Mouse (Mus musculus) naive thymus-derived CD4-positive, alpha-beta T cell, adult 2 months (primary cell): ENCODE measurements at regions not wholly inside any gene's neighbourhood (a gene's known extent, or its start where the extent isn't known, plus 50 kb on each side); places are given as distances from the start of the nearest gene placed in this dataset.

Experiments used
- DNase-seq: peaks from one replicate; pipeline ENCODE4 v3.0.0-alpha.2; 2011; ENCODE audit warnings: low read depth

GRCm38 (mm10) chr17:44336842-44337241 is 148.5 kb downstream of the Clic5 start:
- DNase-seq, result no peak

DNA sequence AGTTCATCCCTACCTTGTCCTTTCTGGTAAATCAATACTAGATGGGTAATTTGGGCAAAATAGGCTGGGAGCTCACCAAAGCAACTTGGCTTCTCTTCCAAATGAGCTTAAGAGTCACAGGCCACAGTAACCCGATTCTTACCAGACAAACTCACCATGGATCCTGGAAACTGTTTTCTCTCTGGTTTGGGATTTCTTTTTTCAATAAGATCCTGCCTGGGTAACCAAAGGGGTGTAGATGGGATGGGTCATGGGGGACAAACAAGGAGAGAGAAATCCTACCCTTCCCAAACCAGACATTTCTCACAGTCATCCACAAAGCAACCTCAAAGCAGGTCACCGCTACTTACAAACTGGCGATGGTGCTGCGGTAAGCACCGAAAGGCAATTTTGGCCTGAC is 148.9 kb downstream of the Clic5 start:
- no peak for DNase-seq

DNA sequence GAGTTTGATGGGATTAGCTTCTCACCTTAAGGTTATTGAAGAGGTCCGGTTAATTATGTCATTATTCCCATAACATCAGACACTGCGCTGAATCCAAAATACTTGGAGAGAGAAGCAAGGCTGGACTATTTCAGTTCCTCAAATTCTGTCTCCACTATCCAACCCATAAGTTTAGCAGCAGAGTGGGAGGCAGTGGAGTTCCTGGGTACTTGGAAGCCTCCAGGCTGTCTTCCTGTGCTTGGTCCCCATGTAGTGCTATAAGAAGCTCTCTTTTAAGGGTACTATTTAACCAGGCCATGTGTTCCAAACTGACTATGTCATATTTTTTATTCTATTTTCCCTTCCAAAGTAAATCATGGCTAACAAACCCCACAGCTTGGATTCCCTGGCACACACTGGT is 156.2 kb downstream of the Clic5 start:
- DNase-seq, result no peak

DNA sequence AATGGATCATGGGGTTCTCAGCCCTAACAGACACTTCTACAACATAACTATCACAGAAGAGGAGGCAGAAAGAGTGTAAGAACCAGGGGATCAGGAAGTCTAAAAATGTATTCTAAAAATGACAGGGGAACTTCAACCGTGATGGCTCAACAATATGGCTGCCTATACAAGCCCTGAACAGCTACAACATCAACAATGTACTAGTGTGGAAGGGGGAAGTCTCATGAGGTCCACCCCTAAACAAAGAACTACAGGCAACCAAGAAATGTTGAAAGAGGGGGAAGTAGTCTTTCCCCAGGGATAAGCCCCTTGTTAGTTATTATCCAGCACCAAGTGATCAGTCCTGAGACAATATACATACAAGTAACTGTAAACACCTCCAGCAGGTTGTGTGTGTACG is 157.0 kb downstream of the Clic5 start:
- no peak for DNase-seq

GRCm38 (mm10) chr17:44350201-44350948 is 162.0 kb downstream of the Clic5 start:
- peak; percentile 9 for DNase-seq

GRCm38 (mm10) chr17:44350949-44351244 is 162.5 kb downstream of the Clic5 start:
- DNase-seq, result no peak

DNA sequence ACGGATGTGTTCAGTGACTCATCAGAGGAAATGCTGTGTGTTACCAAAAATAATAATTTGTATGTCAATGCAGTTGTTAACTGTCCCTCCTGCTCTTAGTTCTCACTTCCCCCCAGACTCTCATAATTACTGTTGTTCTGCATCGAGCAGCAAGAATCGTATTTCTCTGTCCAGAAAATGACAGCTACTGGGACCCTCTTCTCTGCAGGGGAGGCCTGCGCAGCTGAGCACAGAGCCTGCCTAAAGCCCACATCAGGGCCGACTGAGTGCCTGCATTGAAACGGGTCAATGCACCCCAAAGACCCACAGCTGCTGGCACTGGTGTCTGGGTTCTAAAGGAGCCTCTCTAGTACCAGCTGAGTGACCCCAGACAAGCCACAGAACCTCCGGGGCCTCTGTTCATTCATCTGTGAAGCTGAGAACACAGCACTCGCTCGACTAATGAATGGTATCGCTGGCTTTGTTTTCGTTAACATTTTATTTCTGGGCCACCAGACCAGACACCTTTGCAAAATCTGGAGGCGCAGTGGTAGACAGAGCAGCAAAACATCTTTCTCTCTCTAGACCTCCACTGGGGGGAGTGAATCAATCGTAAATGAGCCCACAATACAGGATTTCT is 163.2 kb downstream of the Clic5 start:
- DNase-seq, result no peak

DNA sequence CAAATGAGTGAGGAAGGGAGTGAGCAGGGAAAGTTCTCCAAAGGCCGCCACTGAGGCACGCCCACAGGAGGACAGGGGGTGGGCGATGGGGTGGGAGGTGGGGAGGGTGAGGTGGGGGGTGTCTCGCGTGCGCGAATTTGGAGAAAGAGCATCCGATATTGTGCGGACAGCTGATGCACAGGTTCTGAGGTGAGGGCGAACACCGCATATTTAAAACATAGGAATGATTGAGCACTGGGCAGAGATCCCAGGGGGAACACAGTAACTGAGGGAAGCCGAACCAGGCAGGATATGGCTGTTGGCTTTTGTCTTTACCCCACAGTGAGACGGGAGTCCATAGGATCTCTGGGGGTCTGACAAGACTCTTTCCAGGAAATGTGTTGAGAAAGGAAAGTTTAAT is 163.8 kb downstream of the Clic5 start:
- DNase-seq, result no peak

GRCm38 (mm10) chr17:44363111-44363510 is 174.7 kb downstream of the Clic5 start:
- DNase-seq, result no peak

GRCm38 (mm10) chr17:44364494-44364893 is 176.1 kb downstream of the Clic5 start:
- DNase-seq, result no peak

DNA sequence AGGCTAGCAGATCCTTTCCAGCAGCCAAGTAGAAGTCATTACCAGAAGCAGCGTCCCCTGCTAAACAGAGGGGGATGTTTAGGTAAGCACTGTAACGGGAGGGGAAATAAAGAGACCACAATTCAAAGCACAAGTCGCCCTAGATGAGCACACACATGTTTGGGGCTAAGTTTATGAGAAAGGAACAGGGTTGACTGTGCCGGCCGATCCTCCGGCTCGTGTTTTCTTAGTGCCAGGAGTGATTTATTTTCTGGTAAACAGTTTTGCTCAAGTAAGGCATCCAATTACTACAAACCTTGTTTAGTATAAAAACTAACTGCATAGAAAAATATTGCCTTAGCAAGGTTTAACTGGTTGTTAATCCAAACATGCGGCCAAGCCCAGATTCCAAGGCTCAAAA is 178.1 kb downstream of the Clic5 start:
- no peak for DNase-seq

- DNase-seq, result no peak
Observed at GRCm38 (mm10) chr17:44367561-44367960, 179.2 kb downstream of the Clic5 start.

GRCm38 (mm10) chr17:44370966-44371465 is 182.6 kb downstream of the Clic5 start:
- no peak for DNase-seq

GRCm38 (mm10) chr17:44371620-44372019 is 183.2 kb downstream of the Clic5 start:
- DNase-seq, result no peak

DNA sequence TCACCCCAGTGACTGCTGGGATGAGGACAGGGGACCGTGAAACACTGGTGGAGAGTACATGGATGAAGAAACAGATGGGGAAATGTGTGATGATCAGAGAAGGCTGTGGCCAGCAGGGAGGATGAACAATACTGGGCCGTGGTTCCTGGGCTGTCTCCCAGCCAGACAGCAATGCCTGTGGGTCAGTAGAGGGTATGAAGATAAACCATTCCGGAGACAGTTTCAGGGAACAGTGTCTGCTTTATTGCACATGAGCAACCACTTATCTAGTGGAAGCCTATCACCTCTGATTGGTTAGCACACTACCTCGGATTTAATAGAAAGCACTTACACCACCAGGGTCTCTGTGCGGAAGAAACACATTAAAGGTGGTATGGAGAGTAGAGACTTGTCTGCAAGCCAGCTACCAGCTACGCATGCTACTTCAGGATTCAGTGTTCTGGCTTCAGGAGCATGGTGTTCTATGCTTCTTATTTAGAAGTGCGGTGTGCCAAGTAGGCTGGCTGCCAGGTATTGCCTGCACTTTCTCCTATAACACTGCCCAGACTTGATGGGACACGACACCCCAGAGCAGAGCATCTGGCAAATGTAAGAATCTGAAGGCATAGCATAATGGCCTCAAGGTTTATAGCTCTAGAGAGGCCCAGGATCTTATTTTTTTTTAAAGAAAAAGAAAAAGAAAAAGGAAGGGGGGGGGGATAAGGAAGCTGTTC is 185.5 kb downstream of the Clic5 start:
- DNase-seq, result no peak

DNA sequence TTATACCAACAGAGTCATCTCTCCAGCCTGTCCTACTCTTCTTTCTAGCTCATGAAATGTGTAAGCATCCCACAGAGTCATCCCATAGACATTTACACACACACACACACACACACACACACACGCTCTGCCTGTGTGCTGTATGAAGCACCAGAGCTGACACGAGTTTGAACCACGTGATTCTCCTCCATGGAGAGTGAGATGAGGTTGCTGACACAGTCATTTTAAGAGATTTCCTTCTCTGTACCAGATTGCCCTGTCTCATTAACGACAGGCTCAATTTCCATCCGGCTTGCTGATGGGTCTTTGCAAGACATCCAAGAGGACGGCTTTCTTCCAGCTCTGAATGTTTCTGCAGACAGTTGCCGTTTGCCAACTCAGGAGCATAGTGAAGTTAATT is 190.0 kb downstream of the Clic5 start:
- DNase-seq, result no peak

GRCm38 (mm10) chr17:44388916-44389315 is 200.5 kb downstream of the Clic5 start:
- DNase-seq, result no peak

DNA sequence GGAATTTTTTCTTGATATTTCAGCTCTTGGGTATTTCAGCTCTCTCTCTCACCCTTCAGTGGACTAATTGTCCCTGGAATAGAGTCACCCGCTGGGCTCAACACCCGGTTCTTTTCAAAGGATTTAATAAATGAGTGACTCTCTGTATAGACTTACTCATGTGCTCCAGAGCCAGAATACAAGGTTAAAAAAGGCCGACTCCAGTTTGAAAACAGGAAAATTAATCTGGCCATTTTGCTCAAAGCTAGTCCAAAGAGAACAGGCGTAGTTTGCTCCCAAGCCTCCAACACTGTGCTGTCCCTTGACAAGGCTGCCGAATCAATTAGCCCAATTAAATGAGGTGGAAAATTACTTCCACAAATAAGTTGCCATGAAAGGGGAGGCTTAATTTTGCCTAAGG is 209.4 kb downstream of the Clic5 start:
- DNase-seq, result no peak

- DNase-seq, result no peak
Observed at GRCm38 (mm10) chr17:44398231-44398630, 209.8 kb downstream of the Clic5 start.

DNA sequence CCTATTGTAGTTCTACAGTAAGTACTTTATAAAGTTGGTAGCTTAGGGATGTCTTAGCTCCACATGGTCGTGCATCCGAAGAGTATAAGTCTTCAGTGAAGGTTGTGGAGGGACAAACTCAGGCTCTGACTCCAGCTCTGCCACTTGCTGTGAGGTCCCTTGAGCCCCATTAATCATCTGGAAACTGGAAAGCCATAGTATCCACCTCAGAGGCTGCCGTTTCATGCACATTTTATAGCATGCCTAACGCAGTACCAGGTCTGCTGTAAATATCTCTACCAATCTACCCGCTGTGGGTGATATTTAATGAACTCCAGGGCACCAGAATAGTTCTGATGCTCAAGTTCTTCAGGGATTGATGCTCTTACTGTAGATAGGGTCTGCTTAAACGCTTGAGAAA is 216.5 kb downstream of the Clic5 start:
- no peak for DNase-seq

GRCm38 (mm10) chr17:44410961-44411360 is 222.6 kb downstream of the Clic5 start:
- no peak for DNase-seq

GRCm38 (mm10) chr17:44418676-44419404 is 230.5 kb downstream of the Clic5 start:
- DNase-seq, result no peak

GRCm38 (mm10) chr17:44419405-44419729 is 231.0 kb downstream of the Clic5 start:
- DNase-seq, result no peak
